Mouse (Mus musculus) central nervous system, embryonic 11.5 days (tissue): ENCODE data around the gene H2al1e. TPM values are rescaled to one million over a fixed set of nuclear protein-coding genes. Genes with fewer than 3 reads are reported as not detected.

ENCODE experiments used
- polyA plus RNA-seq: library from polyadenylated mRNA; depleted of rRNA; stranded (reverse); fragments of >200 nt; gene quantifications from 2 replicates; pipeline ENCODE4 v1.2.3, GENCODE M21; 2012; rRNA removed

The H2al1e gene
- polyA plus RNA-seq: not detected in 2 replicates

GRCm38 (mm10) chrX:11311634-11312033 is at the start of gene H2al1e:
Gene H2al1e, plus strand, starts transcription at chrX:11311934.

GRCm38 (mm10) chrX:11298957-11299356 is 12.8 kb upstream of the H2al1e start, which contains the start of gene H2al1a:
Gene H2al1a, plus strand, starts transcription at chrX:11299257.

GRCm38 (mm10) chrX:11302132-11302531 is 9.6 kb upstream of the H2al1e start, which contains the start of gene H2al1b:
Gene H2al1b, plus strand, starts transcription at chrX:11302432.

GRCm38 (mm10) chrX:11305355-11305754 is 6.4 kb upstream of the H2al1e start, which contains the start of gene H2al1c:
Gene H2al1c, plus strand, starts transcription at chrX:11305655.

GRCm38 (mm10) chrX:11308524-11308923 is 3.2 kb upstream of the H2al1e start, which contains the start of gene H2al1d:
Gene H2al1d, plus strand, starts transcription at chrX:11308824.

GRCm38 (mm10) chrX:11314858-11315257 is 3.1 kb downstream of the H2al1e start, which contains the start of gene H2al1f:
Gene H2al1f, plus strand, starts transcription at chrX:11315158.

GRCm38 (mm10) chrX:11317956-11318355 is 6.2 kb downstream of the H2al1e start, which contains the start of gene H2al1g:
Gene H2al1g, plus strand, starts transcription at chrX:11318256.

GRCm38 (mm10) chrX:11321192-11321591 is 9.5 kb downstream of the H2al1e start, which contains the start of gene H2al1h:
Gene H2al1h, plus strand, starts transcription at chrX:11321492.

GRCm38 (mm10) chrX:11324359-11324758 is 12.6 kb downstream of the H2al1e start, which contains the start of gene H2al1i:
Gene H2al1i, plus strand, starts transcription at chrX:11324659.

GRCm38 (mm10) chrX:11327522-11327921 is 15.8 kb downstream of the H2al1e start, which contains the start of gene H2al1j:
Gene H2al1j, plus strand, starts transcription at chrX:11327822.

Other genes with a start within 250 kb of the H2al1e start
- gene H2al1a, start 12.7 kb upstream of the H2al1e start, polyA plus RNA-seq: not detected in 2 replicates
- not detected in 2 replicates for gene H2al1b, start 9.5 kb upstream of the H2al1e start, polyA plus RNA-seq
- not detected in 2 replicates for gene H2al1c, start 6.3 kb upstream of the H2al1e start, polyA plus RNA-seq
- not detected in 2 replicates for gene H2al1d, start 3.1 kb upstream of the H2al1e start, polyA plus RNA-seq
- gene H2al1f, start 3.2 kb downstream of the H2al1e start, polyA plus RNA-seq: not detected in 2 replicates
- gene H2al1g, start 6.3 kb downstream of the H2al1e start, polyA plus RNA-seq: not detected in 2 replicates
- gene H2al1h, start 9.6 kb downstream of the H2al1e start, polyA plus RNA-seq: not detected in 2 replicates
- gene H2al1i, start 12.7 kb downstream of the H2al1e start, polyA plus RNA-seq: not detected in 2 replicates
- not detected in 2 replicates for gene H2al1j, start 15.9 kb downstream of the H2al1e start, polyA plus RNA-seq